Mouse (Mus musculus) lung, postnatal 0 days (tissue): ENCODE data around the gene Klf9. TPM values are rescaled to one million over a fixed set of nuclear protein-coding genes. Genes with fewer than 3 reads are reported as not detected.

Experiments
- ATAC-seq: fragments of 200-750 bp; cut with Nextera tagmentation; 2 replicates; pipeline ENCODE4 v1.8.0; 2017; ENCODE audit warnings: moderate library complexity
- DNase-seq: peaks from one replicate; pipeline ENCODE4 v3.0.0-alpha.2; 2016; ENCODE audit warnings: low spot score
- H3K27ac ChIP-seq: fragments of 300-500 bp; sonication (generic); 2 replicates; pipeline ENCODE4 v1.5.1; 2014; ENCODE audit warnings: antibody characterized with exemption, mild to moderate bottlenecking, low read length, mixed read lengths
- H3K27me3 ChIP-seq: fragments of 300-500 bp; sonication (generic); replicated peaks from 2 replicates; pipeline ENCODE4 v1.6.1; 2014; ENCODE audit warnings: low read length, mixed read lengths; ENCODE audit not compliant: insufficient read depth
- H3K36me3 ChIP-seq: fragments of 300-500 bp; sonication (generic); 2 replicates; pipeline ENCODE4 v1.6.1; 2014; ENCODE audit warnings: low read length, mixed read lengths; ENCODE audit not compliant: insufficient read depth
- H3K4me1 ChIP-seq: fragments of 300-500 bp; sonication (generic); 2 replicates; pipeline ENCODE4 v1.6.1; 2014; ENCODE audit warnings: antibody characterized with exemption, low read depth, low read length, mixed read lengths; ENCODE audit not compliant: insufficient read depth
- H3K4me2 ChIP-seq: fragments of 300-500 bp; sonication (generic); replicated peaks from 2 replicates; pipeline ENCODE4 v1.6.1; 2014; ENCODE audit warnings: low read depth, mild to moderate bottlenecking, low read length, moderate library complexity, mixed read lengths
- H3K4me3 ChIP-seq: fragments of 300-500 bp; sonication (generic); 2 replicates; pipeline ENCODE4 v1.5.1; 2014; ENCODE audit warnings: low read depth, low read length
- H3K9ac ChIP-seq: fragments of 300-500 bp; sonication (generic); replicated peaks from 2 replicates; pipeline ENCODE4 v1.6.1; 2014; ENCODE audit warnings: low read depth, mild to moderate bottlenecking
- H3K9me3 ChIP-seq: fragments of 300-500 bp; sonication (generic); 2 replicates; pipeline ENCODE4 v1.6.1; 2016; ENCODE audit warnings: low read length, mixed read lengths
- CTCF ChIP-seq: IDR thresholded peaks from 2 replicates; pipeline ENCODE4 v1.5.1; 2016; ENCODE audit warnings: antibody characterized with exemption, mild to moderate bottlenecking
- EP300 ChIP-seq: IDR thresholded peaks from 2 replicates; pipeline ENCODE4 v1.6.1; 2016; ENCODE audit warnings: antibody characterized with exemption, mild to moderate bottlenecking, control low read depth
- WGBS: fragments of 180-500 bp; shearing (Covaris S2); extraction: QIAGEN DNeasy Blood & Tissue Kit; methylation state at CpG from one replicate; pipeline ENCODE4 v1.1.7; 2014; 5-methylcytosine and 5-hydroxymethylcytosine counted together
- polyA plus RNA-seq: library from polyadenylated mRNA; unstranded; fragments of >200 nt; fragmentation: Nextera tagmentation; extraction: Ambion mirVana; gene quantifications from 2 replicates; pipeline ENCODE4 v1.2.1, GENCODE M21; 2015

Klf9 gene
- 28.8 and 46.2 TPM in 2 replicates for polyA plus RNA-seq

DNA sequence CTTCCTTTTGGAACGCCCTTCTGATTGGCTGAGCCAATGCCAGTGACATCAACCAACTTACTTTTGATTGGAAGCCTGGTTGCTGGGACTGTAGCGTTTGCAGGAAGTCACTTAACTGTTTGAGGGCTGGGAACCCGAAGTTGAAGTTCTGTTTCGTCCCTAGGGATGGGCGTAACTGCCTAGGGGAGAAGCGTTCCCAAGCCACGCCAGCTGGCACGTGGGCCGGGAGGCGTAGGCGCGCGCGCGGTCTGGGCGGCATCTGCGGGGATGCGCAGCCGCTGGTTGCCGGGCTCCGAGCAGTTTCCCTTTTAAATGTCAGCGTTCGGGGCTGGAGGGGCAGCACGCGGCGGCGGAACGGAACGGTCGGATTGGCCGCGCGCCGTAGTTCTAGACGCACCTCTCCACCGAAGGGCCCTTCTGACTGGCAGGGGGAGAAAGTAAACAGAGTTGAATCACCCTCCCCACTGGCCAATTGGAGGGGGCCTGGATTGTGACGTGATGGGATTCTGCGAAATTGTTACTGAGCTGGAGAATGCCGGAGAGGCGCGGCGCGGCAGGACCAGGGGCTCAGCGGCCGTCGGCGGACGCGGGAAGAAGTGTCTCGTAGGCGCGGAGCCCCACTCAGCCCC is at the start of gene Klf9:
TSS of gene Klf9 (plus strand) at position 538 of the 629 bp plus-strand sequence.
- TF ChIP-seq CTCF (no peak), EP300 (peak; percentile 66)
- Histone ChIP-seq H3K9me3 (no peaks in the 10 kb centered on the region), H3K9ac (peak within 1 kb of the TSS; percentile 100), H3K4me2 (peak within 1 kb of the TSS; percentile 87), H3K27me3 (no peaks in the 10 kb centered on the region), H3K27ac (peak within 1 kb of the TSS; percentile 100), H3K4me3 (peak within 1 kb of the TSS; percentile 97), H3K36me3 (no peaks in the 10 kb centered on the region), H3K4me1 (peaks cover 20% of the 10 kb centered on the region; the same call in 1 of the 2 replicates)
- ATAC-seq (peak; percentile 91), DNase-seq (peak; percentile 100)
- WGBS = 1% methylated on average over 52 of the region's 52 CpGs

DNA sequence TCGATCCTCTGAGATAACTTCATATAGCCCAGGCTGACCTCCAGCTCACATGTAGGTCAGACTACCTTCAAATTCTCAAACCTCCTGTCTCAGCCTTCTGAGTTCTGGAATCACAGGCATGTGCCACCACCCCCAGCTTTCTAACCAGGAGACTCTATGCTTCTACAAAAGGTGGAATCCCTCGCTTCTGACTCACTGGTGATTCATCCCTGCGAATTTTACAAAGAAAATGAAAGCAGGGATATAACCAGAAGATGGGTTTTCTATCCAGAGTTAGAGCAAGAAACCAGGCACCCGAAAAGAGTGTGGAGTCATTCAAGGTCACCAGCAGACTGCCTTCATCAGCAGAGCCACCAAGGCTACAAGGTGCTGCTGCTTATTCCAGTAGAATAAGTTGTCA is 49.4 kb upstream of the Klf9 start:
- no peak overlapping the region for H3K9ac ChIP-seq
- H3K4me3 ChIP-seq = no peak overlapping the region
- 71% methylated on average over 4 of the region's 4 CpGs for WGBS
- no peak for ATAC-seq
- no peak overlapping the region for H3K4me2 ChIP-seq
- no peaks in the 10 kb centered on the region for H3K36me3 ChIP-seq
- no peak overlapping the region for H3K27ac ChIP-seq
- no peaks in the 10 kb centered on the region for H3K27me3 ChIP-seq
- TF ChIP-seq EP300 (no peak), CTCF (no peak)
- H3K4me1 ChIP-seq = no peaks in the 10 kb centered on the region
- H3K9me3 ChIP-seq = no peaks in the 10 kb centered on the region
- no peak for DNase-seq

DNA sequence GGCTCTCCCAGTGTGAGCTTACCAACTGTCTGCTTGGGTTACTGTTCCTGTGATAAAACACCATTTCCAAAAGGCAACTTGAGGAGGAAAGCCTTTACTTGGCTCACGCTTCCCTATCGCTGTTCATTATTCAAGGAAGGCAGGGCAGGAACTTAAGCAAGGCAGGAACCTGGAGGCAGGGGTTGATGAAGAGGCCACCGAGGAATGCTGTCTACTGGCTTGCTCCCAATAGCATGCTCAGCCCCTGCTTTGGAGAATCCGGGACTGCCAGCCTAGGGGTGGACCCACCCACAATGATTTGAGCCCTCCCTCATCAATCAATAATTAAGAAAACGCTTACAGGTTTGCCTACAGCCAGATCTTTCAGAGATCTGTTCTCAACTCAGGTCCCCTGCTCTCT is 47.5 kb upstream of the Klf9 start:
- no peak for ATAC-seq
- no peaks in the 10 kb centered on the region for H3K9me3 ChIP-seq
- H3K36me3 ChIP-seq = no peaks in the 10 kb centered on the region

DNA sequence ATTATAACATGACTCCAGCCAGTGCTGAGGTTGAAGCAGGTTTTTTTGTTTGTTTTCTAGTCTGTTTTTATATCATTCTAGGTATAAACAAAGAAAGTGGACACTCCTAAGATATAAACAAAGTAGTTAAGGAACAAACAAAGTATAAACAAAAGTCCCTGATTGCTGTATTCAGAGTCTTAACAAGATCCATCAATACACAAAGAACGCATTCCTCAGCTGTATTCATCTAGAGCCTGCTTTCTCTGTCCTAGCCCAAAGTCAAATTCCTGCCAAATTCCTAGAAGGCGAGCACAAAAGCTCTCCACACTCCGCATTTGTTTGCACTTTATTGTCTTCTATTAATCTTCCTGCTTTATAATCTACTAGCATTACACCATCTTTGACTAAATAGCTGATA is 46.1 kb upstream of the Klf9 start:
- no peak overlapping the region for H3K27ac ChIP-seq
- H3K27me3 ChIP-seq = no peaks in the 10 kb centered on the region
- H3K4me1 ChIP-seq = no peaks in the 10 kb centered on the region
- H3K4me3 ChIP-seq = no peak overlapping the region
- no peak for DNase-seq
- no peaks in the 10 kb centered on the region for H3K36me3 ChIP-seq
- no peak overlapping the region for H3K9ac ChIP-seq
- no peak for TF ChIP-seq CTCF
- TF ChIP-seq EP300 = no peak
- no peaks in the 10 kb centered on the region for H3K9me3 ChIP-seq
- WGBS = 28% methylated on average over 3 of the region's 3 CpGs
- ATAC-seq = no peak
- no peak overlapping the region for H3K4me2 ChIP-seq

More for the DNA sequence above, 47.5 kb upstream of the Klf9 start:
- 71% methylated on average over 5 of the region's 5 CpGs for WGBS
- Histone ChIP-seq H3K4me3 (no peak overlapping the region), H3K4me2 (no peak overlapping the region), H3K27me3 (no peaks in the 10 kb centered on the region), H3K9ac (no peak overlapping the region), H3K27ac (no peak overlapping the region), H3K4me1 (no peaks in the 10 kb centered on the region)
- no peak for TF ChIP-seq EP300
- no peak for TF ChIP-seq CTCF
- DNase-seq = no peak

DNA sequence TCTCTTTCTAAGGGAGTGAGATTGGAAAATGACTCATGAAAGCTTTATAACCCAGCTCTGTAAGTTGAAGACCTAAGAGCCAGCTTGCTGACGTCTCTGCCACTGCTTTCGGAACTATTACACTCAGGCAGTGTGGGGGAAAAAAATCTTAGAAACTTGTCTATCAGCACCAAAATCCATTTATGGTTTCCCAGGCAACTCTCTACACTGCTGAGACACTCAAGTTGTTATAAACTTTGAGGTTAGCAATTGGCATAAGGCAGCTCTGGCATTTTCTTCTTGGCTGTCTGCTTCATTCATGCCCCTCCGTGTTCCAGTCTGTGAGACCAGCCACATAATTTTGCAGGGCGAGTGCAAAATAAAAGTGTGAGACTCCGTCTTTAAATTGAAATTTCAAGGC is 34.2 kb upstream of the Klf9 start:
- ATAC-seq (peak; percentile 37), DNase-seq (peak; percentile 17)
- 73% methylated on average over 5 of the region's 5 CpGs for WGBS
- Histone ChIP-seq H3K4me3 (no peak overlapping the region), H3K9ac (no peak overlapping the region), H3K4me1 (no peaks in the 10 kb centered on the region), H3K27ac (no peak overlapping the region), H3K36me3 (no peaks in the 10 kb centered on the region), H3K4me2 (no peak overlapping the region), H3K27me3 (no peaks in the 10 kb centered on the region), H3K9me3 (no peaks in the 10 kb centered on the region)
- TF ChIP-seq EP300 (no peak), CTCF (no peak)

DNA sequence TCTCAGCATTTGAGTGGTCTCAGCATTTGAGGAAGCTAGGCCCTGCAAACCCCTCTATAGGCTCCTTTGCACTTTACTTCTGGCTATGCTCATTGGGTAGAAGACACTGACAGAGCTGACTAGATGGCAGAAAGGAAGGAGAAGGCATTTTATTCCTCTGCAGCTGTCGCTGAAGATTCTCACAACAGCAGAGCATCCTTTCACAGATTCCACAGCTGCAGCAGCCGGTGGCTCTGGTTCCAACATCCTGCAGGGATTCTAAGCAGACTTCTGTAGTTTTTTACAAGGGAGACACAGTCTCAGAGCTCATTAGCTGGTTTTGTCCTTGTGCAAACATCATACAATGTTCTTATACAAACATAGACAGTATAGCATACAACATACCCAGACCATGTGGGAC is 33.7 kb upstream of the Klf9 start:
- no peak for DNase-seq
- H3K9me3 ChIP-seq = no peaks in the 10 kb centered on the region
- TF ChIP-seq EP300 (no peak), CTCF (no peak)
- no peaks in the 10 kb centered on the region for H3K36me3 ChIP-seq
- H3K27ac ChIP-seq = no peak overlapping the region
- H3K9ac ChIP-seq = no peak overlapping the region
- H3K27me3 ChIP-seq = no peaks in the 10 kb centered on the region
- H3K4me3 ChIP-seq = no peak overlapping the region
- no peak for ATAC-seq
- WGBS = 46% methylated on average over 2 of the region's 2 CpGs
- no peak overlapping the region for H3K4me2 ChIP-seq
- H3K4me1 ChIP-seq = no peaks in the 10 kb centered on the region

DNA sequence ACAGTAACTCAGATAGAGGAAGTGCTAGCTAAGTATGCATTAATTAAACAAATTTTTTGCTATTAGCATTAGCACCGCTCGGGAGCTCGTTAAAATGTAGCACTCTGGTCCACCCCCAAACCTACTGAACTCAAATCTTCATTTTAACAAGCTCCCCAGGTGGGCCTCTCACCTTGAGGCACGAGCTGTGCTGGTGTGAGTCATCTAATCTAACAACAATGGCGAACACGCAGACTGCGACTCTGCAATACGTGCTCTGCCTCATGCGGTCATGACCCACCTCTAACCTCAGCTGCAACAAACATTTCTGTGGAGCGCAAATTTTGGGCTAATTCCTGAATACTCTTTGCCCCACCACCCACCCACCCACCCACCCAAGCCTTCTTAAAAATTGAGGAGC is 19.2 kb upstream of the Klf9 start:
- no peaks in the 10 kb centered on the region for H3K4me1 ChIP-seq
- no peak for DNase-seq
- no peak overlapping the region for H3K4me2 ChIP-seq
- 13% methylated on average over 10 of the region's 10 CpGs for WGBS
- no peak for ATAC-seq
- TF ChIP-seq CTCF (no peak), EP300 (no peak)
- no peaks in the 10 kb centered on the region for H3K27me3 ChIP-seq
- H3K4me3 ChIP-seq = no peak overlapping the region
- no peak overlapping the region for H3K9ac ChIP-seq
- no peaks in the 10 kb centered on the region for H3K36me3 ChIP-seq
- no peak overlapping the region for H3K27ac ChIP-seq
- no peaks in the 10 kb centered on the region for H3K9me3 ChIP-seq
